Mouse (Mus musculus): Measurements from ENCODE around the gene Arfgap1.

The Arfgap1 gene

GRCm38 (mm10) chr2:181007054-181007453, 40.0 kb downstream of the Arfgap1 start:
- TF ChIP-seq GATA4 (IDR thresholded peaks at IDR 0.05; ENCODE audit: insufficient replicate concordance, low read length): no peak

- TF ChIP-seq GATA4 (IDR thresholded peaks at IDR 0.05; ENCODE audit: insufficient replicate concordance, low read length): no peak
Observed at GRCm38 (mm10) chr2:181008339-181008738, 41.3 kb downstream of the Arfgap1 start.

GRCm38 (mm10) chr2:181031406-181031934, 64.4 kb downstream of the Arfgap1 start:
- TF ChIP-seq GATA4 (IDR thresholded peaks at IDR 0.05; ENCODE audit: insufficient replicate concordance, low read length): no peak

Data from liver, adult (tissue).